Mouse (Mus musculus): Measurements from ENCODE around the gene Zbtb17. TPM values are rescaled to one million over a fixed set of nuclear protein-coding genes. Genes with fewer than 3 reads are reported as not detected.

Gene Zbtb17
- 10 to 100 TPM; 14.2 to 21.5 TPM for polyA plus RNA-seq (2017; shearing (Covaris generic))

GRCm38 (mm10) chr4:141444451-141445327 lies at the start of gene Zbtb17:
Gene Zbtb17, plus strand, starts transcription at chr4:141444654.
- ATAC-seq = peak; percentile 91

- no peak for ATAC-seq
Measured at GRCm38 (mm10) chr4:141394751-141395150, 49.7 kb upstream of the Zbtb17 start.

GRCm38 (mm10) chr4:141397861-141398260 lies 46.6 kb upstream of the Zbtb17 start:
- ATAC-seq = no peak

- no peak for ATAC-seq
Measured at GRCm38 (mm10) chr4:141398545-141398944, 45.9 kb upstream of the Zbtb17 start, which contains the start of gene Clcnka. Gene Clcnka, minus strand, starts transcription at chr4:141398724.

GRCm38 (mm10) chr4:141400171-141400570 lies 44.3 kb upstream of the Zbtb17 start:
- no peak for ATAC-seq

GRCm38 (mm10) chr4:141404518-141405313 lies 39.7 kb upstream of the Zbtb17 start:
- peak; percentile 84 for ATAC-seq

- ATAC-seq = no peak
Measured at GRCm38 (mm10) chr4:141405314-141405622, 39.2 kb upstream of the Zbtb17 start.

- ATAC-seq = peak; percentile 71
Measured at GRCm38 (mm10) chr4:141406516-141407299, 37.7 kb upstream of the Zbtb17 start.

- no peak for ATAC-seq
Measured at GRCm38 (mm10) chr4:141408577-141408976, 35.9 kb upstream of the Zbtb17 start.

GRCm38 (mm10) chr4:141411430-141411992 lies 32.9 kb upstream of the Zbtb17 start:
- no peak for ATAC-seq

GRCm38 (mm10) chr4:141415924-141416323 lies 28.5 kb upstream of the Zbtb17 start, which contains the start of gene Clcnkb:
Gene Clcnkb, minus strand, starts transcription at chr4:141416014.
- no peak for ATAC-seq

GRCm38 (mm10) chr4:141419398-141420191 lies 24.9 kb upstream of the Zbtb17 start:
- peak; percentile 45 for ATAC-seq

GRCm38 (mm10) chr4:141420192-141420829 lies 24.1 kb upstream of the Zbtb17 start, which contains the start of gene Hspb7:
Gene Hspb7, plus strand, starts transcription at chr4:141420779.
- no peak for ATAC-seq

- no peak for ATAC-seq
Measured at GRCm38 (mm10) chr4:141420886-141421285, 23.6 kb upstream of the Zbtb17 start.

- ATAC-seq = no peak
Measured at GRCm38 (mm10) chr4:141421423-141421822, 23.0 kb upstream of the Zbtb17 start.

- ATAC-seq = no peak
Measured at GRCm38 (mm10) chr4:141422841-141423240, 21.6 kb upstream of the Zbtb17 start.

GRCm38 (mm10) chr4:141423288-141423687 lies 21.2 kb upstream of the Zbtb17 start:
- no peak for ATAC-seq

- no peak for ATAC-seq
Measured at GRCm38 (mm10) chr4:141423691-141424431, 20.6 kb upstream of the Zbtb17 start.

- ATAC-seq = peak; percentile 90
Measured at GRCm38 (mm10) chr4:141425484-141426479, 18.7 kb upstream of the Zbtb17 start.

Data from CD4-positive, CD25-positive, alpha-beta regulatory T cell, adult 4 months (primary cell).